Comparison of ENCODE assay signal across 13 mouse cellular contexts in the genomic region with DNA sequence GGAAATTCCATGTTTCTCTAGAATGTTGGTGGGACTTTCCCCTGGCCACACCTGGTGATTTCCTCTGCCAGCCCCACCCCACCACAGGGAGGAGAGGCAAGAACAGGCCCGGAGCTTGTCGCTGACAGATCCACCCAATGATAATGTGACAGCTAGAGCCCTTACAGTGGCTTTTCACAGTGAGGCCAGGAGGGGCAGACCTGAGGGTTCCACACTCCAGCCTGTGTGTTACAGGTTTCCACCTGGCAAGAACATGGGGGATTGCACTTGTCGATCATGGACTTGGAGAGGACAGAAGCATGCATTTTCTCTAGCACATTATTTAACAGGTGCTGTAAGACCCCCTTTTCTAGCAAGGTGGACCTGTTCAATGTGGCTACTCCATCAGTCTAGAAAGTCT. TPM values are rescaled to one million over a fixed set of nuclear protein-coding genes. Genes with fewer than 3 reads are reported as not detected.
A peak's percentile ranks its signal among the peaks of the same experiment; 100 is the strongest.
DNase-seq lines count a peak whose midpoint lies in the region; ATAC-seq and TF ChIP-seq lines count a peak whose summit lies in the region.
"Had no signal": no experiment of that assay in that cellular context is flagged by ENCODE, and none has a peak within 500 bp of the region (broad histone marks: within the 10 kb centered on the region; RNA-seq: fewer than 3 reads in every experiment).

No protein-coding gene starts in this region.

- peak overlapping the region; percentile 87 for H3K27ac ChIP-seq in small intestine, adult 2 months (ENCODE audit: insufficient read depth, low read depth, low read length)
- H3K27ac ChIP-seq in hindbrain, embryonic 11.5 days (ENCODE audit: low read depth, low read length) = no peak overlapping the region

- no peak for ATAC-seq in hindbrain, embryonic 11.5 days (ENCODE audit: low FRiP score)
- ATAC-seq in frontal cortex, adult (ENCODE audit: low TSS enrichment) = no peak

- no peak overlapping the region for H3K9ac ChIP-seq in hindbrain, embryonic 11.5 days (ENCODE audit: low read depth, low read length)

- no peaks in the 10 kb centered on the region for H3K27me3 ChIP-seq in small intestine, adult 2 months (ENCODE audit: control insufficient read depth, insufficient read depth, low read length)
- no peaks in the 10 kb centered on the region for H3K27me3 ChIP-seq in hindbrain, embryonic 11.5 days (ENCODE audit: control insufficient read depth, insufficient read depth, low read length)

- no peaks in the 10 kb centered on the region for H3K36me3 ChIP-seq in small intestine, adult 2 months (ENCODE audit: control insufficient read depth, insufficient read depth, low read length)
- no peaks in the 10 kb centered on the region for H3K36me3 ChIP-seq in hindbrain, embryonic 11.5 days (ENCODE audit: control insufficient read depth, insufficient read depth, low read length)
- H3K36me3 ChIP-seq: G1E had no signal

- H3K4me1 ChIP-seq in small intestine, adult 2 months (ENCODE audit: control insufficient read depth, insufficient read depth, insufficient read length, low read length) = peaks cover 45% of the 10 kb centered on the region
- no peaks in the 10 kb centered on the region for H3K4me1 ChIP-seq in hindbrain, embryonic 11.5 days (replicated peaks; ENCODE audit: control insufficient read depth, insufficient read depth, low read length)

- no peak overlapping the region for H3K4me3 ChIP-seq in small intestine, adult 2 months (ENCODE audit: low read depth, low read length)
- H3K4me3 ChIP-seq in hindbrain, embryonic 11.5 days (ENCODE audit: low read depth, low read length) = no peak overlapping the region

- peak; percentile 21; the same call in 1 of the 2 replicates for TF ChIP-seq CTCF in small intestine, adult 2 months (IDR thresholded peaks at IDR 0.05; ENCODE audit: extremely low read depth, insufficient read length, insufficient replicate concordance, low read depth, low read length)

- TF ChIP-seq POLR2A in small intestine, adult 2 months (IDR thresholded peaks at IDR 0.05; ENCODE audit: low read depth, low read length) = no peak

- H3K9me3 ChIP-seq in hindbrain, embryonic 11.5 days (ENCODE audit: control insufficient read depth, low read length) = no peaks in the 10 kb centered on the region
- H3K9me3 ChIP-seq: G1E had no signal

- H3K4me2 ChIP-seq in hindbrain, embryonic 11.5 days (replicated peaks; ENCODE audit: low read depth, low read length) = no peak overlapping the region

- peak; percentile 38 to 42 for DNase-seq in spleen, postnatal 36 days (ENCODE audit: low spot score in 2 of 2)
- DNase-seq in spleen, adult 18-20 months = no peak
- DNase-seq in induced T-regulatory cell, adult 2 months (ENCODE audit: low read depth) = peak; percentile 84
- peak; percentile 65 for DNase-seq in thymus, postnatal 4 days
- DNase-seq in hindbrain, embryonic 11.5 days (ENCODE audit: low spot score) = no peak
- DNase-seq in heart, adult 11 months = no peak
- DNase-seq: adrenal gland, adult 2 months; cerebellum, adult 11 months; gastrocnemius, postnatal 14 days; lung, postnatal 36 days had no signal

- 13% methylated on average over 3 of the region's 3 CpGs for WGBS in small intestine, adult 2 months
- WGBS in hindbrain, embryonic 11.5 days = 64% methylated on average over 3 of the region's 3 CpGs

RNA-seq across cellular contexts. Expression of gene Ikbke, which starts 0.9 kb away (rescaled TPM):
- polyA plus RNA-seq in small intestine, adult 2 months (2012; rRNA removed) = 16.3 and 43.9 TPM in 2 replicates
- 0.49 and 0.66 TPM in 2 replicates for polyA plus RNA-seq in hindbrain, embryonic 11.5 days (2014; fragmentation: Nextera tagmentation; extraction: Ambion mirVana)

RNA-seq across cellular contexts. Expression of gene Rassf5, which starts 35.2 kb away (rescaled TPM):
- 2.9 and 4.0 TPM in 2 replicates for polyA plus RNA-seq in small intestine, adult 2 months (2012; rRNA removed)
- polyA plus RNA-seq in hindbrain, embryonic 11.5 days (2014; fragmentation: Nextera tagmentation; extraction: Ambion mirVana) = 1.1 and 1.5 TPM in 2 replicates

Comparison
In these comparisons a context has a peak if more than half of its experiments do, and no peak if none do; other contexts are left out.
1. DNase-seq: peak in spleen, postnatal 36 days (2 of 2), induced T-regulatory cell, adult 2 months (single experiment) and thymus, postnatal 4 days (single experiment); none in spleen, adult 18-20 months (0 of 2), hindbrain, embryonic 11.5 days (single experiment) and heart, adult 11 months (single experiment).
2. RNA of gene Ikbke, which starts 0.9 kb away (polyA plus RNA-seq): 16.3 to 43.9 TPM in small intestine, adult 2 months; 0.49 to 0.66 TPM in hindbrain, embryonic 11.5 days; every median in the first group is over 10 times any median in the second.